Mouse (Mus musculus): ENCODE measurements around the gene Isg15.

DNA sequence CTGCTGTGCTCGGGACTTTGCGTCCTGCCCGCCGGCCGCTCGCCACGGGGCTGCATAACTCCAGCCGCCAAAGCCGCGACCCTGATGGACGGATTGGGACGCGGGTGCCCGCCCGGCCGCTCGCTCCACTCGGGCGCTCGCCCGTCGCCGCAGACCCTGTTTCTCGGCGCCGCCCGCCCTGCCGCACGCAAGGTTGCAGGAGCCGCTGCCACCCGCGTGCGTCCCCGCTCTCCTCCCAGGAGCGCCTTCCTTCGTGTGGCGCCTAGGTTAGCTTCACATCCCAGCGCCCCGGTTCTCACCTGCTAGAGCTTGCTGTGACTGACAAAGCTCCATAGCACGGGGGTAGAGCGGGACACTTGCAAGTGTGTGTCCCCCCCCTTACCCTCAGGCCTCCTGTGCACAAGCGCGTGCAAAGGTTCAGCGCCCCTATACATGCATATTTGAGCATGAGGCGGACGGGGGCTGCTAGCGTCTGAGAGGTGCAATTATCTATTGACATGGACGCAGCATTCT, 34.1 kb upstream of the Isg15 start, which contains the start of gene Plekhn1:
- no peak for TF ChIP-seq EP300 (IDR thresholded peaks at IDR 0.05; ENCODE audit: low read depth)
- no peak for TF ChIP-seq CTCF (IDR thresholded peaks at IDR 0.05; ENCODE audit: low read depth)
